Mouse (Mus musculus): ENCODE data around the gene Krtap1-3.

Gene Krtap1-3

GRCm38 (mm10) chr11:99557976-99558745 lies 33.0 kb downstream of the Krtap1-3 start:
- DNase-seq (ENCODE audit: low spot score in 2 of 2): no peak

GRCm38 (mm10) chr11:99556753-99557152 lies 34.4 kb downstream of the Krtap1-3 start, which contains the start of gene Krtap3-2:
TSS of gene Krtap3-2 (minus strand) at chr11:99556853.
- no peak for DNase-seq (ENCODE audit: low spot score in 2 of 2)

GRCm38 (mm10) chr11:99556195-99556594 lies 34.9 kb downstream of the Krtap1-3 start:
- DNase-seq (ENCODE audit: low spot score in 2 of 2): no peak

- DNase-seq (ENCODE audit: low spot score in 2 of 2): no peak
Observed at GRCm38 (mm10) chr11:99550765-99551164, 40.4 kb downstream of the Krtap1-3 start, which contains the start of gene Krtap3-3. TSS of gene Krtap3-3 (minus strand) at chr11:99550865.

- no peak for DNase-seq (ENCODE audit: low spot score in 2 of 2)
Observed at GRCm38 (mm10) chr11:99547892-99548291, 43.2 kb downstream of the Krtap1-3 start.

Measured in urinary bladder, adult 18-20 months (tissue).